Mouse (Mus musculus) frontal cortex, postnatal 25 days (tissue): Measurements from ENCODE around the gene Palm2.
A peak's percentile ranks its signal among the peaks of the same experiment; 100 is the strongest.

ENCODE experiments used
- DNase-seq, 2 experiments: peaks; one replicate each; pipeline ENCODE4 v3.0.0; 2022; ENCODE audit warnings: low spot score in 2 of 2

Gene Palm2

GRCm38 (mm10) chr4:57568268-57569068 lies 134.4 kb downstream of the Palm2 start:
- no peak for DNase-seq

GRCm38 (mm10) chr4:57569069-57569355 lies 135.0 kb downstream of the Palm2 start:
- no peak for DNase-seq

- no peak for DNase-seq
Observed at GRCm38 (mm10) chr4:57569711-57570110, 135.7 kb downstream of the Palm2 start.

DNA sequence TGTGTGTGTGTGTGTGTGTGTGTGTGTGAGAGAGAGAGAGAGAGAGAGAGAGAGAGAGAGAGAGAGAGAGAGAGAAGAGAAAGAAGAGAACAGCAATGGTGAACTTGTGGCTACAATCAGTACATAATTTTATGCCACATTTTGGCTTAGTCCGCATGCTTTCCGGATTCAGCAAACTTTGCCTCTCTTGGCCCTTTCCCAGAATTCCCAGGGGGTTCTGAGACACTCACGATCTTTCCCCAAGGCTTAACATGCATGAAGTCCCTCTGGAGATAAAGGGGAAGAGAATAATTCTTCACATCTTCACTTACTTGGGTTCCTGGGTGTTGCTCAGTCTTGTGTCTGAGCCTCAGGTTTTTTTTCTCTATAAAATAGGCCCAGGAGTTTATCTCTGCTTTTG lies 136.2 kb downstream of the Palm2 start:
- no peak for DNase-seq

- no peak for DNase-seq
Observed at GRCm38 (mm10) chr4:57574181-57574580, 140.1 kb downstream of the Palm2 start.

DNA sequence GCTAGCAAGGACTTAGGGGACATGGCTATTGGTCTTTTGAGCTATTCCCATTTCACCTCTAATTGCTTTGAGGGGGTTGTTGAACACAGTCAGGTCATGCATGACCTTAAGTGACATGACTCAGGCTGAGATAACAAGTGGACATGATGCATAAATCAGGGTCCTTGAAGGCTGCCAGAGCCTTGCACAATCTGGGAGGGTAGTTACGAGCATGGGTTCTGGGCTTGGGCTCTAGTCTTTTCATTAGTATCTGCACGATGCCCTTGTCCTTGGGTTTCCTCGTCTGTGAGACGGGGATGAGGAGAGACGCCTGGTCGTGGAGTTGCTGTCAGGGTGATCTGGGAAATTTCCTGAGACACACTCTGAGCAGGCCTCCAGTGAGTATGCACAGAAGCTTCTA lies 140.6 kb downstream of the Palm2 start:
- no peak for DNase-seq

GRCm38 (mm10) chr4:57575686-57576085 lies 141.6 kb downstream of the Palm2 start:
- DNase-seq: no peak

DNA sequence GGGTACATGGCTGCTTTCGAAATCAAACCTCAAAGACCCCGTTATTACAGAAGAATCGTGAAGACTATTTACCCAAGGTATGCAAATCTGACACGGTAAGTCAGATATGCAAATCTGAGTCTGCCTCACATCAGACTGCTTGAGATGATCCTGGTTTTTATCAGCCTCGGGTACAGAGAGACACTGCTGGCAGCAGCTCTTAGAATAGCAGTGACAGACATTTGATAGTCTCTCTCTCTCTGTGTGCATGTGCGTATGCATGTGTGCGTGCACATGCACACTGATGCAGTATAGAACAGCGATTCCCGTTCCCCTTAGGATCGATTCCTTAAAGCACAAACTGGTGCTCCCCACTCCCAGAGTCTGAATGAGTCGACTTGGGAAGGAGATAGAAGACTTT lies 142.0 kb downstream of the Palm2 start:
- DNase-seq: no peak

DNA sequence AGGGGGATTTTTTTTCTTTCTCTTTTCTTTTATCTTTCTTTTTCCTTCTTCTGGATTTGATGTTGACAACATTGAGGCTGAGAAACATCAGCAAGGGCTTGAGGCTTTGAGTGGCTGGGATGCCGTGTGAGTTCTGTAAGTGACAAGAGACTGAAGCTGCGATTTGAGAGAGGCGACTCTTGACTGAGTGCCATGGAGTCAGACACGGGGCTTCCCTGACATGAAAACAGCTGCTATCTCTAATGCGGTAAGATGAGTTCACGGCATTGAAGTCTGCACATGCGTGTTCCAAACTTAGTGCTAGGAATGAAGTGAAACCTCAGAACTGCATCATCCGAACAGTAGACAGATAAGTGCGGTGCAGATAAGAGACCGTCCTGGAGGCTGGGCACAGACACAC lies 145.6 kb downstream of the Palm2 start:
- DNase-seq: no peak

- DNase-seq: no peak
Observed at GRCm38 (mm10) chr4:57585281-57585800, 151.3 kb downstream of the Palm2 start.

DNA sequence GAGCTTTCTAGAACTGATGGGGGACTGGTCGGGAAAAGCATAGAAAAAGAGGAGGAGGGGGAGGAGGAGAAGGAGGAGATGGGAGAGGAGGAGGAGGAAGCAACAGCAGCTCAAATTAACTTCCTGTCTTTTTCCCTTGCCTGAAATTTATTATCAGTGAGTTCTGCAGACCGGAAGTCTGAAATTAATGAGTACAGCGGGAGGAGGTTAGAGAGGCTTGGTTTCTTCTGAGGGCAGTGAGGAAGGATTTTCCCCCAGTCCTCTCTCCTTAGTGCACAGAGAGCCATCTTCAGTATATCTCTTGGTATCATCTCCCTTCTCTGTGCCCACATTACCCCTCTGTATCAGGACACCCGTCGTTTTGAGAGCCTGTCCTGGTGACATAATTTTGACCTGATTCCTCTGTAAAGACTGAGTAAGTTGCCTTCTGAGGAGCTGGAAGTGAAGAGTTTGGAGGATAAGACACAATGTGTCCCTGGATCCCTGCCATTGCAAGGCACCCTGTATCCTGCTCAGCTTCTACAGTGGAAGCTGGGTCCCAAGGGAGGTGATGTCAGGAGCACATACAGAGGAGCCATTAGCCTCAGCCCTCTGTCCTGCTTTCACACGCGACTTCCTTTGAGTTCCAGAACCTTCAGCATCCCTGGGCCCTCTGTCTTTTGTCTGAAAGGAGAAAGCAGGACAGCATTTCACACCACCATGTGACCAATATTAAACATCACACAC lies 153.0 kb downstream of the Palm2 start:
- no peak for DNase-seq

GRCm38 (mm10) chr4:57588356-57588755 lies 154.3 kb downstream of the Palm2 start:
- no peak for DNase-seq

GRCm38 (mm10) chr4:57592751-57593150 lies 158.7 kb downstream of the Palm2 start:
- DNase-seq: no peak

DNA sequence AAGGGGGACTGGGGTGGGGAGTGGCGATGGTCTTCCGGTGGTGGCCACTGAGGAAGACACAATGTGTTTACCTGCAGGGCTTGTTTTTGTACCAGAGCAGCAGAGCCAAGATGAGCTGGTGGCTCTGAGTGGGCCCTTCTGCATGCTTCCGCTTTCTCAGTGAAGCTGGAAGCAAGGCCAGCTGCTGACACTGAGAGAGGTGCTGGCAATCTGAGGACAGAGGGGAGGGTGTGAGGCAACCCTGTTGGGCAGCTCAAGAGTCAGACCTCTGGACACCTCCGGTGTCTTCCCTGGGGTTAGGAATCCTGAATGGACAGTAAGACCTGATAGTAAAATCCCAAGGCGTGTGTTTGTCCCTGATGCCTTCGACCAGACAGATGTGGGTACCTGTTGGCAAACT lies 165.9 kb downstream of the Palm2 start:
- no peak for DNase-seq

DNA sequence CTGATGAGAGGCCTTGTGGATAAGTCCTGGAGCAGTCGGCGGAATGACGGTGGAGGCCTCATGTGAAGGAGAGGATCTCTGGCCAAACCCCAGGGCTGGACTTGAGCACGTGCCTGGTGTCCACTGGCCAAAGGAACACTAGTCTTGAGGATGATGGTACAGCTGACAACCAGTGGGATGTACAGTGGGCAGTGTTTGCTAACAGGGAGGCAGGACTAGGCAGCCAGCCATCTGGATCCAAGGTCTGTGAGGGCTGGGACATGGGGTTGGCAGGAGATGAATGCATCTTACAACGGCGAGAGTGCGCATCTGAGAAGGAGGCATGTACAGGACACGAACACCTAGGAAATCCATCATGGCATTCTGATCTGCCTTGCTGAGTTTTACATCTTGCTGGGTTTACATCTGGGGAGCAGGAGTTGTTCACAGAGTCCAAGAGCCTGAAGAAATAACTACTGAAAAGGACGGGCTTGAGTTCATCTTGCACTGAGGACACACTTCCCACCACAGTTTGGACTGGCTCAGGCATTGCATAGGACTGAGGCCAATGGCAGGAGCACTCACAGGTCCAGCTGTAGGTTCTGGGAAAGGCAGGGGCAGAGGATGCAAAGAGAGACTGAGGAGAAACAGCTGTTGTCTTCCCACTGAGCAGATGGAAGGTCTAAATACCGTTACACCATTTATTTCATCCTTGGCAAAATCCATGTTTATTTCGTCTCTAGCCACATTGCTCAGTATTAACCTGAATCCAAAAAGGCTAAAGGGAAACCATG lies 166.8 kb downstream of the Palm2 start:
- DNase-seq: no peak

DNA sequence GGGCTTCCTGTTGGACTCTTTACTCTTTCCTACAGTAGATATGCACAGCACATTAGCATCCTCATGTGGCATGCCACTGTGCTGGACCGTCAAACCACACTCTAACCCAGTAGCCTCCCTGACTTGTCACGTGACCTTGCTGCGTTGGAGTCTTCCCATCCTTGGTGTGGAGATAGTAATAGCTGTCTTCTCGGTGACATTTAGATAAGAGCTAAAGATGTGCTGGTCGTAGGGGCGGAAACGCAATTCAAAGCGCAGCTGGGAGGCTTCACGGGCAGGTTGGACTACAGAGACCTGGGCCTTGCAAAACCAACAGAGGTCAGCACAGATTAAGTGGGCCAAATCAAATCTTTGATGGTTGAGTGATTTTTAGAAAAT lies 167.4 kb downstream of the Palm2 start:
- no peak for DNase-seq

GRCm38 (mm10) chr4:57601903-57602617 lies 168.0 kb downstream of the Palm2 start:
- no peak for DNase-seq

GRCm38 (mm10) chr4:57606258-57606657 lies 172.2 kb downstream of the Palm2 start:
- DNase-seq: no peak

DNA sequence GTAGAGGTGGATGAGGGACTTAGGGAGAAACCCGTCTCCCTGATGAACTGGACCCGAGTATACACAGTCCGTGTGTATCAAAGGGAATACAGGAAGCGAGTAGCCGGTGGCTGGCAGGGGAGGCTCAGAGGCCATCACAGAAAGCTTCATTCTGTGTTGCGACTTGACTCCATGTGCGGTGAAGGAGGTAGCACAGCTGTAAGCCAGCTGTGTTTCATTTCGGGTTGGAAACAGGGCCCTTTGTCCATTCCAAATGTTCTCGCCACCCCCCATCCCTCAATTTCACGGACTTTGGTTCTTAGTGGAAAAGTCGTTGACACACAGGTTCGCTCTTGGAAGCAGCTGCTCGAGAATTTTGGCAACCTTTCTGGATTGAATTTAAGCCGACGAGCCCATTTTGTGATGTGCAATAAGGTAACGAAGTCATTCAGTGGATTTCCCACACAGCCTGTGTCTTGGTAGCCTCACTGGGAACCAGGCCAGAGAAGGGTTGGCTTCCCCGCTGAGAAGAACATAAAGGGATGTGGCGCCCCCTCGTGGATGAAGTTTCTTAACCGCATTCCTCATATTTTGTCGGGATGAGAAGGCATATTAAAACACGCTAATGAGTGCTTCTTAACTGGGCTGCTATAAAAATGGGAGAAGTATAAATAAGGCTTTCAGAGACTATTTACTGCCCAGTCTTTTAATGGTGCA lies 173.3 kb downstream of the Palm2 start:
- DNase-seq: peak; percentile 83 to 88

DNA sequence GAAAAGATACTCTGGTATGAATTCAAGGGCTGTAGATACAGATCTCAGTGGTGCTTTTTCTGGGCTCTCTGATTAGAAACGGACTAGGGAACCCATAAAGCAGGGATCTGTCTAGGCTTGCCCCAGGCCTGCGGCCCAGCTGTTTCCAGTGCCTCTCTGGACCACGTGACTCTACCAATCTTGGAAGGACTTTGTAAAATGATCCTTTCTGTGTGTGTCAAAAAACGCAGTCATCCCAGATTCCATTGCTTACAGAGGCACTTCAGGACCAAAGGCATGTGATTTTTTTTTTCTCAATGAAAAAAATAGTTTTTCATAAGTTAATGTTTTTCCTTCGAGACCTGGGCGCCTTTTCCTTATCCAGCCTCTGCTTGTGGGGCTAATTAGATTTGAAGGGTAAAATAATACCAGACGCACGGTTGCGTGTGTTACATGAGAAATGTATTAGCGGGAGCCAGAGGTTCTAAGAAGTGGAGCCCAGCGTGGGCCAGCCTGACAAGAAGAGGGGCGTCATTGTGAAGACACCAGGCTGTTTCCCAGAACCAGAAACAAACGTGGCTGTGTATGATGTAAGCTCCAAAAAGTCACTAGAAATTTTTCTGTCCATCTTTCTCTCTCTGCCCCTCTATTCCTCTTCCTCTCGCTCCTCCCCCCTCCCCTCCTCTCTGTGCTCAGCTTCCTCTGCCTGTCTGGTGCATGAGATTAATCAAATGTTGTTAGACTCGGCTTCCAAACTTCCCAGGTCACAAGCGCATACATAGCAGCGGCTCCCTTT lies 177.4 kb downstream of the Palm2 start:
- DNase-seq: no peak

- no peak for DNase-seq
Observed at GRCm38 (mm10) chr4:57612716-57613115, 178.7 kb downstream of the Palm2 start.
